Mouse (Mus musculus): ENCODE data around the gene Mbl1. TPM values are rescaled to one million over a fixed set of nuclear protein-coding genes. Genes with fewer than 3 reads are reported as not detected.

The Mbl1 gene
- not detected for polyA plus RNA-seq (2014; fragmentation: Illumina TruSeq; extraction: RNeasy Lipid Tissue Mini Kit (QIAGEN cat#74804))

DNA sequence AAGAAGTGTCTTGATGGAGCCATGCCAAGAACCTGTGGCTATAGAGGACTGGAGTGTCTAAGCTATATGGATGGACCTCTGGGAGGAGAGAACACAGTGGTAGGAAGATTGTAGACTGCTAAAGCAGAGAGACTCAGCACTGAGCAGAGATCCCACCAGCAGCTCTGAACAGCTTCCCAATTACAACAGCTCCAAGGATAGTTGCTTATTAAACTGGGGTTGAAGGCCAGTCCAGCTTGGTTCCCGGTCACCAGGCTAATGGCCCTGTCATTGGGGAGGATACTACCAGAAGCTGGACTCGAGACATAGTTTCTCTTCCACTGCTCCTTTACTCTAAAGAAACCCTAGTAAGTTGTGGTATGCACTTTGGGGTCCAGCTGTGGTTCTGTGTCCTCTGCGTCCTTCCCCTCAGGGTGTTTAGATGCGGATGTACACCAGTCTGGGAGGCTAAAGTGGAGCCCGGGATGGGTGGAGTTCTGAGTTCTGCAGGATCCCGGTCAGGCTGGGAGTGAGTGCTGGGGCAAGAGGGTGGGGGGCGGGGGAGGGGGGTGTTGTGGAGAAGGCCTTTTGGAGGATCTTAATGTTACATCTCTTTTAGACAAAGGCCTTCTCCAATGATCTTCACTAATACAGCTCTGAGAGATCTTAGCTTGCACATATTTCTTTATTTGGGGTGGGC, at the start of gene Mbl1:
Gene Mbl1, plus strand, starts transcription at position 239 of the 679 bp plus-strand sequence.

DNA sequence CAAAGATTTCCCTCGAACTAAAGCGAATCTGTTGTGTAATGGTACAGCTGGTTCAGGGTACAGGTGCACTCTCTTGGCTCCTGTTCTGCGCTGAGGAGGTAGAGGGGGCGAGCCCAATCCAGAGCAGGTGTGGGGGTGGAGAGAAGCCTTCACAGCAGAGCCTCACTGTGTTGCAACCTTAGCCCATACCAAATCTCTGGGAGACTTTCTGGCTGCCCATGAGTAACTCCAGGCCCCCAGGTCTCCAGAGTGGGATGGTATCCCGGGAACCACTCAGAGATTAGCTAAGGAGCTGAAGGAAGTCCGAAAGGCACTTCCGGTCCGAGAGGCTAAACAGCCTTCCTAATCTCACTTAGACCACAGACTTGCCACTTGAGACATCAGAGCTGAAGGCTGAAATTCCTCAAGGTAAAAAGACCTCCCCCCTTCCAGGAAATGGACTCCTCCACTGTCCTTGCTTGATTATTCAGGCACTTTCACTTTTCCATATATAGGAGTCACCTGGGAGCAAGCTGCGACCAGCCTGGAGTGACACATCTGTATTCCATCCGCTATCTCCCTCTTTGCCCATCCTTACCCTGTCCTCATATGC, 46.3 kb upstream of the Mbl1 start, which contains the start of gene Mat1a:
Gene Mat1a, plus strand, starts transcription at position 183 of the 592 bp plus-strand sequence.

DNA sequence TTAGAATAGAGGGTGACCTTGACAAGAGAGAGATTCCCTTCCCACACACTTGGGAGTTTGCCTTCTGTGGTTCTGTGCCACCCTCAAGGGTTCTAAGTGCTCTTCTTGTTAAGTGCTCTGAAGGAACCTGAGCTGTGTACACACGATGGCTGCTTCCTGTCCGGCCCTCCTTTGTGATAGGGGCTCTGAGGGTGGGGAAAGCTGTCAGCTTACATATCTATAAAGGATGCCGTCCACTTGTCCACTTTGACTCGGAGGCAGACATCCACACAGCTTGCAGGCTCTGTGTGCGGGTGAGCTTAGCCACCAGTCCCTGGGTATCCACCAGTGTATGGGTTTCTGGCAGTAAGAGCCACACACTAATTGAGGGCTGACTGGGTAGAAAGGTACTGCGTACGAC, 19.7 kb upstream of the Mbl1 start, which contains the start of gene Sftpa1:
Gene Sftpa1, plus strand, starts transcription at position 243 of the 400 bp plus-strand sequence.

DNA sequence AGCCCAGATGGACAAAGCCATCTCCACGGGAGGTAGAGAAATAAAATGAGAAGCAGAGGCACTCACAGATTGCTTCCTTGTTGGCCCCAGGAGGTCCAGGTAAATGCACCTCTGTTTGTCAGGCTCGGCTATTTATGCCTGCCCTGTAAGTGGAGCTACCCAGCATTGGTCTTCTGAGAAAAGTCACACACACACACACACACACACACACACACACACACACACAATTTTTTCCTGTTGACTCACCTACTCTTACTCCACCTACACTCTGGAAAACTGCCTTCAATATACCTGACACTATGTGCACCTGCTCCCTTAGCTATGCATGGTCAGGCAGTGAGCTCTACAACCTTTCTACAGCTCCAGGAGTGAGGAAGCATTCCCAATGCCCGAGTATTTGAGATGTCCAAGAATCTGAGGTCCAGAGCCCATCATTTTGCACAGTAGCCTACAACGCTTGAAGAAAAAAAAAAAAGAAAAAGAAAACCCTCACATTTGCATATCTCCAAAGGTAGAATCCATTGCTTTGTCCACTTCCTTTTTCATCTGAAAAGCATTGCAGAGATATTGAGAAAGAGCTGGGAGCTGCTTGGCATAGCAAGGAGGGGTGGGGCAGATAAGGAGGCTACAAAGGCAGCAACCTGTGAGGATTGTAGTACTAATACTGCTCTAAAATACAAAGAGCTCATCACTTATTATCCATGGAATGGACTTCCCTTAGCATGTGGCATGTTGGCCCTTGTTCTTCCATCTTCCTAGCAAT, 34.0 kb downstream of the Mbl1 start, which contains the start of gene Sftpd:
Gene Sftpd, minus strand, starts transcription at position 91 of the 763 bp plus-strand sequence.

Other genes starting within 250 kb of the Mbl1 start
- gene Tspan14, start 184.7 kb upstream of the Mbl1 start, polyA plus RNA-seq (2014; fragmentation: Illumina TruSeq; extraction: RNeasy Lipid Tissue Mini Kit (QIAGEN cat#74804)): 26.1 TPM
- gene Fam213a, start 137.7 kb upstream of the Mbl1 start, polyA plus RNA-seq (2014; fragmentation: Illumina TruSeq; extraction: RNeasy Lipid Tissue Mini Kit (QIAGEN cat#74804)): 336 TPM
- 1.5 TPM for gene Dydc2, start 82.2 kb upstream of the Mbl1 start, polyA plus RNA-seq (2014; fragmentation: Illumina TruSeq; extraction: RNeasy Lipid Tissue Mini Kit (QIAGEN cat#74804))
- gene Dydc1, start 78.5 kb upstream of the Mbl1 start, polyA plus RNA-seq (2014; fragmentation: Illumina TruSeq; extraction: RNeasy Lipid Tissue Mini Kit (QIAGEN cat#74804)): 0.51 TPM
- 1.4 TPM for gene Mat1a, start 46.4 kb upstream of the Mbl1 start, polyA plus RNA-seq (2014; fragmentation: Illumina TruSeq; extraction: RNeasy Lipid Tissue Mini Kit (QIAGEN cat#74804))
- gene Sftpa1, start 19.7 kb upstream of the Mbl1 start, polyA plus RNA-seq (2014; fragmentation: Illumina TruSeq; extraction: RNeasy Lipid Tissue Mini Kit (QIAGEN cat#74804)): not detected
- gene Sftpd, start 33.7 kb downstream of the Mbl1 start, polyA plus RNA-seq (2014; fragmentation: Illumina TruSeq; extraction: RNeasy Lipid Tissue Mini Kit (QIAGEN cat#74804)): not detected
- not detected for gene Gm2832, start 127.3 kb downstream of the Mbl1 start, polyA plus RNA-seq (2014; fragmentation: Illumina TruSeq; extraction: RNeasy Lipid Tissue Mini Kit (QIAGEN cat#74804))
- gene Gm5798, start 197.2 kb downstream of the Mbl1 start, polyA plus RNA-seq (2014; fragmentation: Illumina TruSeq; extraction: RNeasy Lipid Tissue Mini Kit (QIAGEN cat#74804)): not detected
- not detected for gene Gm7945, start 234.9 kb downstream of the Mbl1 start, polyA plus RNA-seq (2014; fragmentation: Illumina TruSeq; extraction: RNeasy Lipid Tissue Mini Kit (QIAGEN cat#74804))